Mouse (Mus musculus) cerebellum, adult 2 months (tissue): ENCODE data around the gene 0610010K14Rik. TPM values are rescaled to one million over a fixed set of nuclear protein-coding genes. Genes with fewer than 3 reads are reported as not detected.

ENCODE experiments used
- DNase-seq, 2 experiments: peaks; one replicate each; pipeline ENCODE4 v3.0.0; 2021
- H3K27ac ChIP-seq: fragments of 200-500 bp; 2 replicates; pipeline ENCODE4 v1.5.1; 2012; ENCODE audit warnings: low read length, control low read depth, inconsistent platforms; ENCODE audit not compliant: insufficient read depth
- H3K27me3 ChIP-seq: fragments of 200-500 bp; 2 replicates; pipeline ENCODE4 v1.6.1; 2012; ENCODE audit warnings: inconsistent platforms, mild to moderate bottlenecking, low read length, moderate library complexity; ENCODE audit not compliant: control insufficient read depth, insufficient read depth
- H3K4me1 ChIP-seq: fragments of 200-500 bp; 2 replicates; pipeline ENCODE4 v1.6.1; 2011; ENCODE audit warnings: low read length; ENCODE audit not compliant: control insufficient read depth, insufficient read depth
- H3K4me3 ChIP-seq: fragments of 200-500 bp; replicated peaks from 2 replicates; pipeline ENCODE3; 2011; ENCODE audit warnings: mild to moderate bottlenecking, low read depth, low read length, control low read depth; ENCODE audit not compliant: insufficient read depth
- CTCF ChIP-seq: fragments of 200-500 bp; IDR thresholded peaks from 2 replicates; pipeline ENCODE4 v1.5.1; 2011; ENCODE audit warnings: low read depth, mild to moderate bottlenecking, control low read depth, low read length, moderate library complexity, borderline replicate concordance; ENCODE audit not compliant: insufficient read depth
- POLR2A ChIP-seq: fragments of 200-500 bp; IDR thresholded peaks from 2 replicates; pipeline ENCODE4 v1.6.1; 2011; ENCODE audit warnings: low read length, control low read depth, borderline replicate concordance; ENCODE audit not compliant: insufficient read depth
- WGBS: fragments of 180-500 bp; shearing (Covaris S2); methylation state at CpG from one replicate; pipeline ENCODE4 v1.1.7; 2018; 5-methylcytosine and 5-hydroxymethylcytosine counted together
- polyA plus RNA-seq: library from polyadenylated mRNA; depleted of rRNA; stranded (reverse); fragments of >200 nt; gene quantifications from 2 replicates; pipeline ENCODE4 v1.2.3, GENCODE M21; 2012

0610010K14Rik gene
- polyA plus RNA-seq, 1 experiment, result 94.0 TPM

DNA sequence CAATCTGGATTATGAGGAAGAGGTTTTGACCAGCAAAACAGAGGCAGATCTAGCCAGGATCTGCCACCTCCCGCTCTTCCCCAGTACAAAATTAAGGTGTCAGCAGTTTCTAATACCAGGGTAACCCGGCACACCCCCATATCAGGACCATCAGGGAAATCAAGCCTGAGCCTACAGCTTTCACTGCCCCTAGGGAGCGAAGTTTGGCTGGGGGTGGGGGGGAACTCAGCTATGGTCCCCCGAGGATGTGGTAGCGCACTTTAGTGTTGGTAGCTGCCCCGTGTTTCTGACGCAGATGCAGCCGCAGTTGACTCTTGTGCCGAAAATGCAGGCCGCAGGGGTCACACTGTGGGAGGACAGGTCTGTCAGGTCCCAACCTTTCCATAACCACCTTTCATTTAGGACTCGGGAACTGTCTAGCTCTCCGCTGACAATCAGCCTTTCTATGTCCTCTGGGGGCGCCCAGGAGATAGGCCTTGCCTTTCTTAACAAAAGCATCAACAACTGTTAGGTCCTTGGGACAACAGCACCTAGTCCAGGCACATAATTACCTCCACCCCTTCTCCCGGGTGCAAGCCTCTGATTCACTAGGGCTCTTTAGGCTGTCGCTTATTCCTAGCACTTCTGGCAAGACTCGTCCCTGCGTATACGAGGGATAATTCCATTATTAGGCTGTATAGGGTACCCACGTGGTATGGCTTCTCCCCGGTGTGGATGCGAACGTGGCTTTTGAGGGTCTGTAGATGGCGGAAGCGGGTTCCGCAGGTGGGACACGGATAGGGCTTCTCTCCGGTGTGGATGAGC is 11.7 kb downstream of the 0610010K14Rik start:
- no peak for TF ChIP-seq POLR2A
- peak; percentile 18; the same call in 1 of the 2 replicates for TF ChIP-seq CTCF
- DNase-seq, result peak in 1 of 2 experiments; percentile 27
- 49% methylated on average over 27 of the region's 27 CpGs for WGBS
- Histone ChIP-seq H3K27me3 (no peaks in the 10 kb centered on the region), H3K4me1 (peaks cover 3% of the 10 kb centered on the region; the same call in 1 of the 2 replicates), H3K27ac (no peak overlapping the region), H3K4me3 (no peak overlapping the region)

DNA sequence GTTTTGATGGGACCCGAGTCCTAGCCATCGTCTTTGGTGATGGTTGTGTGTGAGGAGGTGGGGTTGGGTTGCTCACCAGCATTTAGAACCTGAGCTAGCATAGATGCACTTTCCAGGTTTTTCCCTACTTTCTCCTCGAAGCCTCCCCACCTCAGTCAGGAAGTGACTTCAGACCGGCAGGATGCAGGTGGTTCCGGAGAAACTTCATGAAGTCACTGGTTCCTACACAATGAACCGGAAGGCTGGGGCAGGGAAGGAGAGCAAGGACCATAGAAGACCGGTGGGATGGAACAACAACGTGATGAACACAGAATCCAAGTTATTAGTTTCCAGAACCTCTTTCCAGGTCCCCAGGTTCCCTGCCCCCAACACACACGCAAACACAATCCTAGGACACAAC is 14.0 kb downstream of the 0610010K14Rik start:
- no peak for TF ChIP-seq POLR2A
- no peak for TF ChIP-seq CTCF
- Histone ChIP-seq H3K27me3 (no peaks in the 10 kb centered on the region), H3K4me1 (peaks cover 9% of the 10 kb centered on the region), H3K27ac (no peak overlapping the region), H3K4me3 (no peak overlapping the region)
- DNase-seq, result no peak
- 85% methylated on average over 9 of the region's 9 CpGs for WGBS

DNA sequence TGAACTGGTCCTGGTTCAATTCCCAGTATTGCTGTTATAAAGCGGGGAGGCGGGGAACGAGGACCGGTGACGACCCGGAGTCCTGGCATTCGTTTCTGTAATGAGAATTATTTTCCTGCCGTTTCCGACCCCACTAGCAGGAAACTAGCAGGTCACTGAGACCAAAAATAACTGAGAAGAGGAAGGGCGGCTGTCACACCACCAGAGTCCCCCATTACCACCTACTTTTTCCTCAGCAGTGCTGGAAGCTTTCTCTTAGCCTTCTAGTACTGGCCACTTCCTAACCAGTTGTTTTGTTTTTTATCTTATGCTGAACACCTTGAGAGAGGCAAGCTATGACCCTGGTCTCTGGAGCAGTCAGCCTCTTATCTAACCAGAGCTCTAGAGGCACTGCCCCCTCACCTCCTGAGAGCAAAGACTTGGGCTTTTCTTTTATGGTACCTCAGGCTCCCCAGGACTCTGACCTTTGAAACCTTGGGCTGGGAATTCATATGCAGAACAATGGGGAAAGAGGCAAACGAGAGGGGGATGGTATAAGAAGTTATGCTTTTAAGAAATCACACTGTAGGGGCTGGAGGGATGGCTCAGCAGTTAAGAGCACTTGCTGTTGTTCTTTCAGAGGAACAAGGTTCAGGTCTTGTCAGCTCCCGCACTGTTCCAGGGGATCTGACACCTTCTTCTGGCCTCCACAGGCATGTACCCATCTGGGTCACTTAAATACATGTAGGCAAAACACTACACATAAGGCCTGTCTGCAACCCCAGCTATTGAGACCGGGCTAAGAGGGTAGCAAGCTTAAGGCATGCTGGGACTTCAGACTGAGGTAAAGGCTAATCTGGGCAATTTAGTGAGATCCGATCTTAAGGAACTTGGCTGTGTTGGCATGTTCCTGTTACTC is 15.9 kb downstream of the 0610010K14Rik start:
- DNase-seq, result peak in 1 of 2 experiments; percentile 53
- Histone ChIP-seq H3K27me3 (no peaks in the 10 kb centered on the region), H3K27ac (peak overlapping the region; percentile 78), H3K4me3 (peak overlapping the region; percentile 82), H3K4me1 (peaks cover 13% of the 10 kb centered on the region)
- 7% methylated on average over 14 of the region's 14 CpGs for WGBS
- TF ChIP-seq CTCF, result no peak
- no peak for TF ChIP-seq POLR2A

- TF ChIP-seq CTCF, result no peak
- peak; percentile 100 for TF ChIP-seq POLR2A
- Histone ChIP-seq H3K27me3 (no peaks in the 10 kb centered on the region), H3K4me1 (peaks cover 10% of the 10 kb centered on the region), H3K4me3 (peak within 1 kb of the TSS; percentile 82), H3K27ac (peak within 1 kb of the TSS; percentile 88)
- under 1% methylated on average over 28 of the region's 28 CpGs for WGBS
- DNase-seq, result peak; percentile 96 to 99
These were observed 16.7 kb downstream of the 0610010K14Rik start, which contains the start of gene Slc16a13 for GRCm38 (mm10) chr11:70220731-70221602. TSS of gene Slc16a13 (minus strand) at chr11:70221064.

- 1% methylated on average over 24 of the region's 24 CpGs for WGBS
- peaks cover 10% of the 10 kb centered on the region for H3K4me1 ChIP-seq
- H3K27ac ChIP-seq, result peak overlapping the region; percentile 88
- DNase-seq, result peak; percentile 70 to 75
- no peaks in the 10 kb centered on the region for H3K27me3 ChIP-seq
- peak overlapping the region; percentile 82 for H3K4me3 ChIP-seq
- TF ChIP-seq POLR2A (no peak), CTCF (no peak)
These were observed 17.4 kb downstream of the 0610010K14Rik start for GRCm38 (mm10) chr11:70220323-70220722.

GRCm38 (mm10) chr11:70219873-70220272 is 17.8 kb downstream of the 0610010K14Rik start:
- Histone ChIP-seq H3K27ac (peak overlapping the region; percentile 88), H3K4me3 (peak overlapping the region; percentile 82), H3K27me3 (no peaks in the 10 kb centered on the region), H3K4me1 (peaks cover 10% of the 10 kb centered on the region)
- no peak for DNase-seq
- 36% methylated on average over 7 of the region's 7 CpGs for WGBS
- TF ChIP-seq POLR2A (no peak), CTCF (no peak)
